Mouse (Mus musculus): ENCODE data around the gene Ccr4. TPM values are rescaled to one million over a fixed set of nuclear protein-coding genes. Genes with fewer than 3 reads are reported as not detected.

Ccr4 gene
- not detected for total RNA-seq (2021)
- long read RNA-seq, experiment 1, result 0 reads
- long read RNA-seq, experiment 2, result 0 reads

DNA sequence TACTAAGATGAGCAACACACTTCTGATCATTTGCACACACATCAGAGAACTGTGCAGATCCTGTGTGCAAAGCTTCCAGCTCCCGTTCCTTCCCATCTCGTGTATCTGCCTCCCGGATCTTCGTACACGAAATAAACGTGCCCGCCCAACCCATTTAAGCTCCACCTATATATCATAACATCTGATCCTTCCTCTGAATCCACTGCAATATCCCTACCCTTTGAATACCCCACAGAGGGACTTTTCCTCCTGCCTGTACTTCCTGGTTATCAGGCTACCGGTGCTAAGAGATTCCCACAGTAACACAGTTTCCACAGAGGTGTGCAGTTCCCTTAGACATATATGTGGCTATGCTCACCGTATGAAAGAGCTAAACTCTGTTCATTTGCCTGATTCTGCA, at the start of gene Ccr4:
TSS of gene Ccr4 (minus strand) at position 101 of the 400 bp plus-strand sequence.
- TF ChIP-seq CTCF (IDR thresholded peaks at IDR 0.05), result no peak
- no peak for DNase-seq (ENCODE audit: extremely low spot score in 1 of 2, low spot score in 2 of 2)
- H3K27ac ChIP-seq, result no peak within 1 kb of the TSS
- intact Hi-C loops (cut with DNase I), result no loop called here
- H3K4me3 ChIP-seq, result no peak within 1 kb of the TSS

DNA sequence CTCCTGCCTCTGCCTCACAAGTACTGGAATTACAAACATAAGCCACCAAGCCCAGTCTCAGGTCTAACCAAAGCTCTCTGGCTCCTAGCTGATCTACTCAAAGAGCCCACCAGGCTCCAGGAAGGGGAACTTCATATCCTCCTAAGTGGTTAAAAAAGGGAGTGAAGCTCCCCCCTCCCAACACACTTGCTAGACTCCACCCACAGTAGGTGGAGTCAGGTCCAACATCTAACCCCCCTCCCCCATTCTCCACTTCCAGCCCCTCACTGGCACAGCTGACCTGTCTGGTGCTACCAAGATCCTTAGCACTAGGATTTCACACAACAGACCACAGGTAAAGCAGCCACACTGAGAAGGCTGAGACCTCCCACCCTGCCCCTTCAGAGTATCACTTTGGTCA, 49.1 kb upstream of the Ccr4 start:
- Histone ChIP-seq H3K4me3 (no peak overlapping the region), H3K27ac (no peak overlapping the region)
- no peak for DNase-seq (ENCODE audit: extremely low spot score in 1 of 2, low spot score in 2 of 2)
- intact Hi-C loops (cut with DNase I), result no loop called here
- TF ChIP-seq CTCF (IDR thresholded peaks at IDR 0.05), result no peak

DNA sequence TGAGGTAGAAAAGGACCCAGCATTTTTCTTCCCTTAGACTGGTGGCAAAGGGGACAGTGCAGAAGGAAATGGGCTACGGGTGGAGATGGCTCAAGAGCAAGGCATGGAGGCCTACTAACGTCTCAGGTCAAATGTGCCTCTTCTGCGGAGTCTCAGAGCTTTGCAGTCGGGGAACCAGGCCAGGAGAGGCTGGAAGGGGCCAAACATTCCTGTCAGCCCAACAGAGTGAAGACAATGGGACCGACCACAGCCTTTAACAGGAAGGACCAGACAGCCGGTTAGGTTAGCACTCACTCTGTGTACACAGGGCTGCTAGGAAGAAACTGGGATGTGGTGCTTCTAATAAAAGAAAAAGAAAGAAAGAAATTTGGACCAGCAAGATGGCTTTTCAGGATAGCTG, 45.3 kb upstream of the Ccr4 start:
- DNase-seq (ENCODE audit: extremely low spot score in 1 of 2, low spot score in 2 of 2), result no peak
- intact Hi-C loops (cut with DNase I), result no loop called here
- no peak for TF ChIP-seq CTCF (IDR thresholded peaks at IDR 0.05)
- Histone ChIP-seq H3K27ac (no peak overlapping the region), H3K4me3 (no peak overlapping the region)

DNA sequence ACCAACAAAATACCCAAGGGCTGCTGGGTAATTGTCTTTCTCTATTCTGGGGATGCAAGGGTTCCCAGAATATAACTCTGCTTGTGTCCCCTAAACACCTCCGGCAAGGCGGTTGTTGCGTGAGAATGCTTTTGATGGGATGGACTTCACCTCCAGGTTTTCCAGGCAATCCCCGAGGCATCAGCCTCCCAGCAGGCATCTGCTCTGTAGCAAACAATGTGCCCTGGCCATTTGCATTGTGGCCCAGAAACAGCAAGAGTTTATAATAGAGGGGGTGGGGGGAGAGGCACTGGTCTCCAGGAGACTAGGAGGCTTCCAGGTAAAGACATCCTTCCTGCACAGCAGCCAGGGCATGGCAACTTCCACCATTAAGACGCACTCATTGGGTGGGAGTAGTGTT, 44.4 kb upstream of the Ccr4 start:
- no peak overlapping the region for H3K4me3 ChIP-seq
- DNase-seq (ENCODE audit: extremely low spot score in 1 of 2, low spot score in 2 of 2), result no peak
- intact Hi-C loops (cut with DNase I), result no loop called here
- no peak overlapping the region for H3K27ac ChIP-seq
- TF ChIP-seq CTCF (IDR thresholded peaks at IDR 0.05), result no peak

DNA sequence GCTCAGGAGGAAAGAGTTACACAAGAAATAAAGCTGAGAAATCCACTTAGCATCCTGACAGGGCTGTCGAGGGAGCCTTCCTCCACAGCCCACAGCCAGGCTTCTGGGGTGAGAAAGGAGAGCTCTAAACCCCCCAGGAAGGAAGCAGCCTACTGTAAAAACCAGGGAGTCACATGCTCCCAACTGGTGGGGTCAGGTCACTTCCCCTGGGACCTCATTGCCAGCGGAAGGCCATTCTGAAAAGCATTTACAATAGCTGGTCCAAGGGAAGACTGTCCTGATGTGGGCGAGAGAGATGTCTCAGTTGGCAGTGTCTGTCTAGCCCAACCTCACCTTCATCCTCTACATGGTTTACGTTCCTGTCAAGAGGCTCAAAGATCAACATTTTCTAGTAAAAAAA, 43.8 kb upstream of the Ccr4 start:
- no peak for DNase-seq (ENCODE audit: extremely low spot score in 1 of 2, low spot score in 2 of 2)
- intact Hi-C loops (cut with DNase I), result no loop called here
- Histone ChIP-seq H3K27ac (no peak overlapping the region), H3K4me3 (no peak overlapping the region)
- TF ChIP-seq CTCF (IDR thresholded peaks at IDR 0.05), result no peak

DNA sequence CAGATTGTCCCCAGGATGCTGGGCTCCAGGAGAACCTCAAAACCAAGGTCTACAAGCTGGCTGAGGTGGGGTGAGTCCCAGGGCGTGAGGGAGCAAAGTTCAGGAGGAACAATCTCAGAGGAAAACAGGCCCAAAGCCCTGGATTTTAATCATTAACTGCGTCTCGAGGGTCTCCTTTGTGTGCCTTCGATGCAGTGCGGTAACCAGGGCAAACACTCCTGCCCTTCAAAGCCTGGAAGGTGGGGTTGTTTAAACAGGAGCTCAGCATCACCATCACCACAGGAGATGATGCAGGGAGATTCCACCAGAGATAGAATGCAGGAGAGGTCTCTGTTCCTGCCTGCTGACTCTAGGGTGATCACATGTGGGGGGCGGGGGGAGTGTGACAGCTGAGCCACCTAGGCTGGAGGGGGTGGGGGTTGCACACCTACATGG, 42.9 kb upstream of the Ccr4 start:
- TF ChIP-seq CTCF (IDR thresholded peaks at IDR 0.05), result no peak
- Histone ChIP-seq H3K27ac (no peak overlapping the region), H3K4me3 (no peak overlapping the region)
- DNase-seq (ENCODE audit: extremely low spot score in 1 of 2, low spot score in 2 of 2), result no peak
- intact Hi-C loops (cut with DNase I), result no loop called here

DNA sequence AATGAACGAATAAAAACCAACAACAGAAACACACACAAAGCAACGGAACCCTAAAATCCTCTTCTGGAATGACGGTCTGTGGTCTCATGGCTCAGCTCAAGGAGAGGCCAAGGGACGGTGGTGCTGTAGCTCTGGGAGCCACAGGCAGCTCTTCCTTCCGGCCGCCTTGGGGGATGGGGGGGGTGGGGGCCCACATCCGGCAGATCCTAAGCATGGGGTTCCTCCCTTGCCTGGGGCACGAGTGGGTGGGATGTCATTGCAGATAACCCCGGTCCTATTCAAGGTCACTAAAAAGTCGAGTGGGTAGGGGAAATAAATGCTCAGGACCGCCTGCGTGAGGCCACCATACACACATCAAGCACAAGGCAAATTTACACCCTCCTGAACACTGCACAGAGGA, 42.0 kb upstream of the Ccr4 start:
- Histone ChIP-seq H3K4me3 (no peak overlapping the region), H3K27ac (no peak overlapping the region)
- DNase-seq (ENCODE audit: extremely low spot score in 1 of 2, low spot score in 2 of 2), result no peak
- no peak for TF ChIP-seq CTCF (IDR thresholded peaks at IDR 0.05)
- intact Hi-C loops (cut with DNase I), result no loop called here

DNA sequence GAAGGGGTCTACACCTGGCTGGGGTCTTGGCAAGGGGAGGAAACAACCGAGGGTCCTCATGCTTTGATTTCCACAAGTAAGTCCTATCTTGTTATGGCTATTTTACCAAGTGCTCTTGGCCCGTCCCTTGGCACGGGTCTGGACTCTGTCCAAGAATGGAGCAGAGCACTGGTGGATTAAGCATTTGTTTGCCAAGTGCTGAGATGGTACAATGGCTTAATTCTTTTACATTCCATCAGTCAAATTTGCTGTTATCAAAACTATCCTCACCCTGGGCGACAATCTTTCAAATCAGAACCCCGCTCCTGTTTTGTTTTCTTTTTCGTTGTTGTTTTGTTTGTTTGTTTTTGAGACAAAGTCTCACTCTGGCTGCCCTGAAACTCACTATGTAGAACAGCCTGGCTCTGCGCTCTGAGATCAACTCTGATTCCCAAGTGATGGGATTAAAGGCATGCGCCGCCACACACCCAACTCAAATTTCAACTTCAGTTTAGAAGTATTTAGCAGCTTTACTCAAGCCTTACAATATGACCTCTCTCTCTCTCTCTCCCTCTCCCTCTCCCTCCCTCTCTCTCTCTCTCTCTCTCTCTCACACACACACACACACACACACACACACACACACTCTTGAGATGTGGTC, 40.2 kb upstream of the Ccr4 start:
- intact Hi-C loops (cut with DNase I), result no loop called here
- H3K27ac ChIP-seq, result no peak overlapping the region
- no peak overlapping the region for H3K4me3 ChIP-seq
- no peak for TF ChIP-seq CTCF (IDR thresholded peaks at IDR 0.05)
- no peak for DNase-seq (ENCODE audit: extremely low spot score in 1 of 2, low spot score in 2 of 2)

DNA sequence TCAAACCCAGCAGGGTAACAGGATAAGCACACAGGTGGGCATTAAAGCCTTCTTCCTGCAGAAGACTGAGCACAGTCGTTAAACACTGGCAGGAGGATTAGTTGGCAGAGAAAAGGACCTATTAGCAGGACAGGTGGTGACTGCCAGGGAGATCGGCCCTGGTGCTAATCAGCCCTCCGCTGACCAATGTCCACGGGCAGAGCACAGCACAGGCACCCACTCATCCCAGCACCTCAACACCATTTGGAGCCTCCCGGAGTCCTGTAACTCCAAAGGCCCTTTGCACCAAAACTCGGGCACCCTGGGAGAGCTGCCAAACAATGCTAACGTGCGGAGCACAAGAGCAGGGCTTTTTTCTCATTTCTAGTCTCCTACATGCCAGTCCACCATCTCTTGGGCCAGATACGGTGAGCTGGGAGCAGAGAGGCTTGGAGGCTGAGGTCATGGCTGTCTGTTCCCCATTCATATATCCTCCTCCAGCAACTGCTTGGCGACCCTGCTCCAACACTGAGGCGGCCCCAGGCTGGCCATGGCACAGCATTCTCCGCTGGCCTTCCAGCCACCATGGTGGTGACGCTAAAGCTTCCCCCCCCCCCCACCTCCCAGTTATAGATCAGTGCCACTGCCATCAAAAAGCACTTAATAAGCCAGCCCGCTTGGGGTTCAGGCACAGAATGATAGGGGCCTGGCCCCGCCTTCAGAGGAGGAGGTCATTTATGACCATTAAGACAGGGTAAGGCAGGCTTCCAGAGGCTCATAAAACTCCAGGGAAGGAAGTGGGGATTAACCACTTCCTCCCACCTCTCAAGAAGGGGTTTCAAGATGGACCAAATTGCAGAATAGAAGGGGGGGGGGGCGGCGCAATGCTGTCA, 39.4 kb upstream of the Ccr4 start:
- TF ChIP-seq CTCF (IDR thresholded peaks at IDR 0.05), result no peak
- H3K27ac ChIP-seq, result no peak overlapping the region
- no peak for DNase-seq (ENCODE audit: extremely low spot score in 1 of 2, low spot score in 2 of 2)
- H3K4me3 ChIP-seq, result no peak overlapping the region
- intact Hi-C loops (cut with DNase I), result no loop called here

DNA sequence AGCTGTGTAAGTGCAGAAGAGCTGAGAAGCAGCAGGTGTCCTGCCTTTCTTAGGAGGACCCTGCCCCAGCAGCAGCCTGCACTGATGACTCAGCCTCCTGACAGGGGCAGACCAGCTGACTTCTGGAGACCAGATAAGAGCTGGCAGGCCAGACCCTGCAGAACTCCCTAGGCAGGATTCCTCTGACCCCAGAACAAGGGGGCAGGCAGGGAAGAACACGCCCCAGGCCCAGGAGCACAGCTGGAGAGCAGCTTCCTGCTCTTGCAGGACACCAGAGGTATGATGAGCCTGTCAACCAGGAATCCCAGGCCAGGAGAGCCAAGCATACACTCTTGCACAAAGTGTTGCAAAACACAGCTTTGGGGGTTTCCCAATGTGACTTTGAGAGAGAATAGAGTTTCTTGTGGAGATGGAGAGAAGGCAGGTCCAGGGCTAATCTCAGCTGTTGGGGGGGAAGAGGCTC, 36.6 kb upstream of the Ccr4 start:
- no peak for TF ChIP-seq CTCF (IDR thresholded peaks at IDR 0.05)
- no peak overlapping the region for H3K4me3 ChIP-seq
- H3K27ac ChIP-seq, result no peak overlapping the region
- DNase-seq (ENCODE audit: extremely low spot score in 1 of 2, low spot score in 2 of 2), result no peak
- intact Hi-C loops (cut with DNase I), result no loop called here

DNA sequence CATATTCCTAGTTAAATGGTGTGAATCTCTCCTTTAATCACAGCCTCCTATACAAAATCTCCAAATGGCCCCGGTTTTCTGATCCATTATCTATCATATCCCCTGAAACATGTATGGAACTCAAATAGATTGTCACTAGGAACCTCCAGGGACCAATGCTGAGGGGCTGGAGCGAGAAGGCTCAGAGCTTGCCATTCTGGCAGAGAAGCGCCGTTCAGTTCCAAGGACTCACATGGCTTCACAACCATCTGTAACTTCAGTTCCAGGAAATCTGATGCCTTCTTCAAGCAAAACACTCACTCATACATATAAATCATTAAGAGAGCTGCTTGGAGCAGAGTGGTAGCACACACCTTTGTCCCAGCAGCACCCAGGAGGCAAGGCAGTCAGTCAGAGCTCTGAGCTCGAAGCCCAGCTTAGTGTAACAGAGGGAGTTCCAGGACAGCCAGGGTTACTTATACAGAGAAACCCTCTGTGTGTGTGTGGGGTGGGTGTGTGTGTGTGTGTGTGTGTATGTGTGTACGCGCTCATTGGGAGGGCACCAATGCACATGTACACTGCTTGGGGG, 34.4 kb upstream of the Ccr4 start:
- H3K4me3 ChIP-seq, result no peak overlapping the region

DNA sequence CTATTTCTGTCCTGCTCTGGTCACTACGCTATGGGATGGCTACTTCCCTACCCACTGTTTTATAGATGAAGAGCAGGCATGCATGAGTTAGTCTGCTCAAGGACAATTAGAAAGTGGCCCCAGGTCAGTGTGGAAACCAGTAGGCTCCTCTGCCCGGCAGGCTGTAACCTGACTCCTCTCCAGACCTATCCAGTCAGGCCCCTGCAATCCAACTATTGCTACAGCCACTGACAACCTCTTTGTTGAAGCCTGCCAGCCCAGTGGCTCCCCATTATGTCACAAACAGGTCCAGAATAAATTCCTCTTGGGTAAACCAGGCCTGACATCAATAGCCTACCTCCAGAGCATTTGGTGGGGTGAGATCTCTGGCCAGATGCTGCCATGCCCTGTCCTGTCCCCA, 31.9 kb upstream of the Ccr4 start:
- intact Hi-C loops (cut with DNase I), result no loop called here
- DNase-seq (ENCODE audit: extremely low spot score in 1 of 2, low spot score in 2 of 2), result no peak
- no peak overlapping the region for H3K27ac ChIP-seq
- H3K4me3 ChIP-seq, result no peak overlapping the region
- no peak for TF ChIP-seq CTCF (IDR thresholded peaks at IDR 0.05)

More for the DNA sequence above, 34.4 kb upstream of the Ccr4 start:
- TF ChIP-seq CTCF (IDR thresholded peaks at IDR 0.05), result no peak
- no peak overlapping the region for H3K27ac ChIP-seq
- no peak for DNase-seq (ENCODE audit: extremely low spot score in 1 of 2, low spot score in 2 of 2)
- intact Hi-C loops (cut with DNase I), result no loop called here
